Mouse (Mus musculus) layer of hippocampus, postnatal 10 days (tissue): ENCODE results near the gene Zmynd10. TPM values are rescaled to one million over a fixed set of nuclear protein-coding genes. Genes with fewer than 3 reads are reported as not detected.
A peak's percentile ranks its signal among the peaks of the same experiment; 100 is the strongest.

Experiments
- DNase-seq, 2 experiments: peaks; one replicate each; pipeline ENCODE4 v3.0.0; 2021; ENCODE audit warnings: low spot score in 2 of 2
- total RNA-seq, 2 experiments: library from RNA; stranded (reverse); gene quantifications; 2 replicates each; pipeline ENCODE4 v1.2.3; 2021

Zmynd10 gene
- total RNA-seq, 2 experiments from 2014 or later = 3.4 to 4.1 TPM

GRCm38 (mm10) chr9:107578587-107578986 lies 31.5 kb downstream of the Zmynd10 start, which contains the start of gene Naa80:
TSS of gene Naa80 (plus strand) at chr9:107578887.
- DNase-seq = no peak

DNA sequence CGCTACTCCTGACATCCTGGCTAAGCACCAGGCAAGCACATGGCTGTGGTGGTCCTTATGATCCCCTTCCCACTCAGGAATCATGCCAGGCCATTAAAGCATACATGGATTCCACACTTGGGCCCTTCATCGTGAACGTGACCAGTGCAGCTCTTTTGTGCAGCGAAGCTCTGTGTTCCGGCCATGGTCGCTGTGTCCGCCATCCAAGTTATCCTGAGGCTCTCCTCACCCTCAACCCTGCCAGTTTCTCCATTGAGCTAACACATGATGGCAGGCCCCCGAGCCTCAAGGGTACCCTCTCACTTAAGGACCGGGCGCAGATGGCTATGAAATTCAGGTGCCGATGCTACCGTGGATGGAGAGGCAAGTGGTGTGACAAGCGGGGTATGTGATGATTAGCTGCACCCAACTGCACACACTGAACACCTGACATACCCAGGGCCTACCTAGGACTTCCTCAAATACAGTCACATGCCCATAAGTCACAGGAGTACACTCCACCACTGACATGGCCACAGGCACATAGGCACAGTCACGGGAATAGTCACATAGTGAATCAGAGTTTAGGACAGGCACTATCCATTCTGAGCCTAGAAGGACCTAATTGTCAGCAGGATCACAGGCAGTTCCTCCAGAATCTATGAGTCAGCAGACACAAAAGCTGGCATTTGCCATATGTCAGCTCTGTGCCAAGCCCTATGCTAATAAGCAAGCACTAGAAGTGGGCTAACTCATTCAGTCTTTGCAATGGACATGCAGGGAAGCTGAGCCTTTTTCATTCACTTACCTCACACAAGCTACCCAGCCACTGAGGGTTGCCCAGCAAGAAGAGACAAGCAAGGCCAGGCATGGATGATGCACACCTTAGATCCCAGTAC lies 32.2 kb downstream of the Zmynd10 start:
- no peak for DNase-seq

GRCm38 (mm10) chr9:107580501-107581317 lies 33.6 kb downstream of the Zmynd10 start, which contains the start of gene Hyal3:
TSS of gene Hyal3 (plus strand) at chr9:107580818.
- peak; percentile 83 to 86 for DNase-seq

DNA sequence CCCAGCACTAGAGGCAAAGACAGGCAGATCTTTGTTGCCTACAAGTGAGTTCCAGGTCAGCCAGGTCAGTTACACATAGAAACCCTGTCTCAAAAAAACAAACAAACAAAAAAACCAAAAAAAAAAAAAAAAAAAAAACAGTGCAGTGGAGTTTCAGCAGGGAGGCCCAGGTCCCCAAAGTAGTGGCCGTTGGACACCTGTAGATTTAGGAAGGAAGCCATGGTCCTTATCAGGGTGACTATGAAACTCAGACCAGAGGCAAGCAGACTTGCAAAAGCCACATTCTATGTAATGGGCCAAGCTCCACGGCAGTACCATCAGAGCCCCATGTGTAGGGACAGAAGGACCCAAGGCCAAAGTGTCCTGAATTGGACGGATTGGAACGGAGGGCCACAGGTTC lies 34.5 kb downstream of the Zmynd10 start:
- DNase-seq = no peak

DNA sequence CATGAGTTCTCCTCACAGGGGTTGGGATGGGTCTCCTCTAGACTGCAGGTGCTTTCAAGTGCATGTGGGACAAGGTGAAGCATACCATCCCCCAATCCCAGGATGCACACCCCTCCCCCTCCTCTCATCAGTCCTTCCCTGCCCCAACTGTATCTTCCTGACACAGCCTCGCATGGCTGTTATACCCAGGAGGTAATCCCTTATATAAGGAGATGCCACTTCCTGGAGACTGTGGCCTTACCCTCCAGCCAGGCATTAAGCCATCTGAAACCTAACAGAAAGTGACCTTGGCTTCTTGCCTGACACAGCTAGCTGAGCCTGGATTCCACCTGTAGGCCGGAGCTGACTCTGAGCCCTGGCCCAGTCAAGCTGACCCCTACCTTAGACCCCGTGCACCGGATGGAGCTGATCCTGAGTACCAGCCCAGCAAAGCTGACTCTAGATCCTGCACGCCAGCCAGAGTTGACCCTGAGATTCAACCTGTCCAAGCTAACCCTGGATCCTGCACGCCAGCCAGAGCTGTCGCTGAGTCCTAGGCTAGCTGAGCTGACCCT lies 35.5 kb downstream of the Zmynd10 start:
- DNase-seq = no peak

- no peak for DNase-seq
Measured at GRCm38 (mm10) chr9:107583174-107583573, 36.1 kb downstream of the Zmynd10 start.

DNA sequence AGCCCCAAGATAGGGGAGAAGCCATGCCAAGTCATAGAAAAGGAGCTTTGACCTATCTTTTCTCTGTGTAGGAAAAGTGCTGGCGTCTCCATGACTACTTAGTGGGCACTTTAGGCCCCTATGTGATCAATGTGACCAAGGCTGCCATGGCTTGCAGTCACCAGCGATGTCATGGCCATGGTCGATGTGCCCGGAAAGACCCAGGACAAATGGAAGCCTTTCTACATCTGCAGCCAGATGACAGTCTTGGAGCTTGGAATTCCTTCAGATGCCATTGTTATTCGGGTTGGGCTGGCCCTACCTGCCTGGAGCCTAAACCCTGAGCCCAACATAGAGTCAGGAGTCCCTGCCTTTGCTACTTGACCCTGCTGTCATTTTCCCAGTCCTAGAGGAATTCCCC lies 39.4 kb downstream of the Zmynd10 start:
- no peak for DNase-seq

DNA sequence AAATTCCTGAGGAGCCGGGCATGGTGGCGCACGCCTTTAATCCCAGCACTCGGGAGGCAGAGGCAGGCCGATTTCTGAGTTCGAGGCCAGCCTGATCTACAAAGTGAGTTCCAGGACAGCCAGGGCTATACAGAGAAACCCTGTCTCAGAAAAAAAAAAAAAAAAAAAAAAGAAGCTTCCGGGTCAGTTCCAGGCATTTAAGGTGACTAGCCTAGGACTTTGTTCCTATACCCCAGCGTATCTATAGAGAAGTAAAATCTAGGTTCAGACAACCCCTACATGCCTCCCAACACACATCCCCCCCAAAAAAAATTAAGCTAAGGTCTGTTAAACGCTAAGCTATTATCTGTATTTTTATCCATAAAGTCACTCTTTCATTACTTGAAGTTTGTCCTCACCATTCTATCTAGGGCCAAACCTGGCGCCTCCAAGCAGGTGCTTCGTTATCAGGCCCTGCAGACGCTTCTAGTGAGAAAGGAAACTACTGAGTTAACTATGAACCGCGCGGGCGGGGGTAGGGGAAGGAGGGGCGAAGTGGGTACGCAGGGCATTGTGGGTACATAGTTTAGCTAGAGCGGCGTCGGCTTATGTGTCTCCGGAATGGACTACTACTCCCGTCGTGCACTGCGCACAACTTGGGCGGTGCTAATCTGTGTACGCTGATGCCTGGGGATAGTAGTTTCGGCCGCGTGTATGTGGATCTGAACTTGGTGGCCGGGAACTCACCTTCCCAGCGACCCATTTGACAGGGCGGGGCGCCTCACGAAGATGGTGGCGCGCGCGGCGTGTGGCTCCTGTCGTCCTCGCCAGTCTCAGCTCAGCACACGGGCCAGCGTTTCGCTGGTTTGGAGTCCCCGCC lies 40.1 kb downstream of the Zmynd10 start, which contains the start of gene Ifrd2:
TSS of gene Ifrd2 (plus strand) at position 669 of the 859 bp plus-strand sequence.
- DNase-seq = peak; percentile 93 to 95

DNA sequence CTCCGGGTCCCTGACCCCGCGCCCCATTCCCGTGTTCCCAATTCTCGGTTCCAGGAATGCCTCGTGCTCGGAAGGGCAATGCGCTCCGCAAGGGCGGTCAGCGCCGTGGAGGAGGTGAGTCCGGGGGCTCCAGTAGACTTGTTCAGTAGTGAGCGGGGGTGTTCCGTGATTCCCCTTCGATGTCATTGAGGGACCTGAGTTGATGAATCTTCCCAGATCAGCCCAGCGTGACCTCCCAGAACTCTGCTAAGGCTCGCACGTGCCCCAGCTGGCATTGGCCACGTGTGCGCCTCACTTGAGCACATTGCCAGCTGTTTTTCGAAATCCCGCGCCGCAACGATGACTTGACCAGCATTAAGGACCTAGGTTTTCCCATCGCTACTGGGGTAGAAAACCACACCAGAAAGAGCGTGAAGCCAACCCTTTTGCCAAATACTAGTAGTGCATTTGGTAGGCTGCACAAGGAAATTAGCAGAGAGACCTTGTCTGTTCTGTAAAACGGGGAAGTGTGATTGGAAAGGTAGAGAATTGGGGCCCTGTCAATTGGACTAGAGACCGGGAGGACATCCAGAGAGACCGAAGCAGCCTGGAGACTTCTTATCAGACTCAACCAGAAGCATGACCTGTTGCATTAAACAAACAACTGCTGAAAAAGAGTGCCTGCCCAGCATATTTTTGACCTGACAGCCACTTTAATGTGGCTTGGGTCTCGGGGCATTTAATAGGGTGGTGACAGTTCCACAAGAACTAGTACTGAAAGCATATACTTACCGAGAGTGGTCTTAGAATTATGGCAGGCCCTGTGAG lies 40.9 kb downstream of the Zmynd10 start:
- peak in 1 of 2 experiments; percentile 51 for DNase-seq

DNA sequence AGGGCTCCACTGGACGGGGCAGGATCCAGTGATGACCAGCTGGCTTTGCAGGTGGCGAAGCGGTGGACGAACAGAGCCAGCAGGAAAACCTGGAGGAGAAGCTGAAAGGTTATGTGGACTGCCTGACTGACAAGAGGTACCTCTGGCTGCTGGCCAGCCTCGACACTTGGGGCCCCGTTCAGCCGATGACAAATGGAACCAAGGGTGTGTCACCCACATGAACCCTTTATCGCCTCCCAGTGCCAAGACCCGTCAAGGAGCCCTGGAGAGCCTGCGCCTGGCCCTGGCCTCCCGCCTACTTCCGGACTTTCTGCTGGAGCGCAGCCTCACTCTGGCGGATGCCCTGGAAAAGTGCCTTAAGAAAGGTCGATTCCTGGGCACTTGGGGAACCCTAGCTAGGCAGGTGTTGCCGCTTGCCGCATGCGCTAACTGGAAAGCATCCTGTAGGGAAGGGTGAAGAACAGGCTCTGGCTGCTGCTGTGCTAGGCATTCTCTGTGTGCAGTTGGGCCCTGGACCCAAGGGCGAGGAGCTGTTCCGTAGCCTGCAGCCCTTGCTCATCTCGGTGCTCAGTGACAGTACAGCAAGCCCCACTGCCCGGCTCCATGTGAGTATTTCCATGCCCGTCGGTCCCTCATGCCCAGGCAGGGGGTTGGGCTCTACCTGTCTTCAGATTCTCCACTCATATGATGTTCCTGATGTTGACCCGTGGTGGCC lies 43.1 kb downstream of the Zmynd10 start:
- DNase-seq = no peak

DNA sequence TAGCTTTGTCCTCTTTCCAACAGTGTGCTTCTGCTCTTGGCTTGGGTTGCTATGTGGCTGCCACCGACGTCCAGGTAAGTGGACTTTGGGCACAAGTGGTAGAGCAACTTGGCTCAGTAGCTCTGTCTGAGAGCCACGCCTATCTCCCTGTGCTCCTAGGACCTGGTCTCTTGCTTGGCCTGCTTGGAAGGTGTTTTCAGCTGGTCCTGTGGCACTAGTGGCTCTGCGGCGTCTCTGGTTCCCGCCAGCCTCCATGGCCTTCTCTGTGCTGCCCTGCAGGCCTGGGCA lies 43.6 kb downstream of the Zmynd10 start:
- DNase-seq = no peak

- DNase-seq = no peak
Measured at GRCm38 (mm10) chr9:107593101-107593976, 46.2 kb downstream of the Zmynd10 start.

GRCm38 (mm10) chr9:107594281-107595062 lies 47.4 kb downstream of the Zmynd10 start:
- no peak for DNase-seq

GRCm38 (mm10) chr9:107596619-107597569 lies 49.8 kb downstream of the Zmynd10 start:
- no peak for DNase-seq

DNA sequence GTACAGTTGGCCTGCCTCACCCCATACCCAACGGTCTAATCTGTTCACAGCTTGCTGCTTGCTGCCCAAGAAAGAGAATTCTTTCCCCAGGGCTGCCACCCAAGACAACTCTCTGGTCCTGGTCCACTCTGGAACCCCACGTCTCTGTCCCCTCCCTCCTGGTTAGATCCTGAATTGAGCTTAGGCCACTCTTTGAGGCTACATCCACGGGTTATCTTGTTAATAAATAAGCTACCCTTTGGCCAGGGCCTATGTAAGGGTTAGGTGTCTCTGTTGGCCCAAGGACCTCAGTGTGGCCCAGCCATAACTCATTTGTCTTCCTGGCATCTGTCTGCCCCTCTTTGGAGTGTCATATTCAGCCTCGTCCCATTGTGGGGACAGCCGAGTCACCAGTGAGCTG lies 51.3 kb downstream of the Zmynd10 start:
- DNase-seq = no peak

DNA sequence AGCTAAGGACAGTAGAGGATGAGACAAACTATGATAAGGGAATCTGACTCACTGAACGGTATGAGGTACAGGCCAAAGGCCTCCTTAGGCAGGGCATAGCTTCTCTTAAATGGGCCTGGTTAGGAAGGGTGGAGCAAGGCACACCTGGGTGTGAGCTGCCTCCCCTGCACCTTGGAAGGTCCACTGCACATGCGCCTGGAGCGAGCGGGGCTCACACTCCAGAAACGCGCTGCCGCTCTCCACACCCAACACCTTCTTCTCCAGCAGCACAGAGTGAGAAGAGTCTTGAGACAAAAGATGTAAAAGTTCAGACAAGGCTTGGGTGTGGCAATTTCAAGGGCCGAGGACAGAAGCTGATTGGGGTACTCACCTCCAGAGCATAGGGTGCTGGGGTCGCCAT lies 52.3 kb downstream of the Zmynd10 start:
- no peak for DNase-seq
